Mouse (Mus musculus) midbrain, postnatal 0 days (tissue): ENCODE data around the gene Sult1e1. TPM values are rescaled to one million over a fixed set of nuclear protein-coding genes. Genes with fewer than 3 reads are reported as not detected.

Experiments used
- ATAC-seq: fragments of 200-750 bp; cut with Nextera tagmentation; 2 replicates; pipeline ENCODE4 v1.8.0; 2017; ENCODE audit warnings: moderate number of reproducible peaks, mild to moderate bottlenecking, moderate TSS enrichment, moderate library complexity; ENCODE audit not compliant: low FRiP score
- DNase-seq: peaks from one replicate; pipeline ENCODE4 v3.0.0-alpha.2; 2015; ENCODE audit warnings: low spot score
- H3K27ac ChIP-seq: fragments of 300-500 bp; sonication (generic); 2 replicates; pipeline ENCODE4 v1.5.1; 2014; ENCODE audit warnings: low read depth, mild to moderate bottlenecking, low read length, mixed read lengths
- H3K27me3 ChIP-seq: fragments of 300-500 bp; sonication (generic); 2 replicates; pipeline ENCODE4 v1.6.1; 2014; ENCODE audit warnings: low read length, control low read depth, mixed read lengths; ENCODE audit not compliant: insufficient read depth
- H3K36me3 ChIP-seq: fragments of 300-500 bp; sonication (generic); 2 replicates; pipeline ENCODE4 v1.6.1; 2014; ENCODE audit warnings: low read length, control low read depth, mixed read lengths; ENCODE audit not compliant: insufficient read depth
- H3K4me1 ChIP-seq: fragments of 300-500 bp; sonication (generic); 2 replicates; pipeline ENCODE4 v1.6.1; 2014; ENCODE audit warnings: mild to moderate bottlenecking, control low read depth, antibody characterized with exemption, low read length, mixed read lengths; ENCODE audit not compliant: insufficient read depth
- H3K4me2 ChIP-seq: fragments of 300-500 bp; sonication (generic); 2 replicates; pipeline ENCODE4 v1.6.1; 2014; ENCODE audit warnings: low read depth, mild to moderate bottlenecking, low read length, mixed read lengths; ENCODE audit not compliant: poor library complexity, severe bottlenecking
- H3K4me3 ChIP-seq: fragments of 300-500 bp; sonication (generic); 2 replicates; pipeline ENCODE4 v1.5.1; 2014; ENCODE audit warnings: low read depth, mild to moderate bottlenecking, low read length, moderate library complexity
- H3K9ac ChIP-seq: fragments of 300-500 bp; sonication (generic); replicated peaks from 2 replicates; pipeline ENCODE4 v1.6.1; 2014; ENCODE audit warnings: mild to moderate bottlenecking, low read length, moderate library complexity, mixed read lengths; ENCODE audit not compliant: poor library complexity, severe bottlenecking
- H3K9me3 ChIP-seq: fragments of 300-500 bp; sonication (generic); 2 replicates; pipeline ENCODE4 v1.6.1; 2016; ENCODE audit warnings: low read length, control low read depth
- CTCF ChIP-seq: IDR thresholded peaks from 2 replicates; pipeline ENCODE4 v1.5.1; 2016; ENCODE audit warnings: antibody characterized with exemption, mild to moderate bottlenecking
- WGBS: fragments of 180-500 bp; shearing (Covaris S2); extraction: QIAGEN DNeasy Blood & Tissue Kit; methylation state at CpG from one replicate; pipeline ENCODE4 v1.1.7; 2014; 5-methylcytosine and 5-hydroxymethylcytosine counted together
- polyA plus RNA-seq: library from polyadenylated mRNA; unstranded; fragments of >200 nt; fragmentation: Nextera tagmentation; extraction: Ambion mirVana; gene quantifications from 2 replicates; pipeline ENCODE4 v1.2.1, GENCODE M21; 2015
- total RNA-seq: library from RNA; depleted of rRNA; stranded (reverse); fragments of >200 nt; gene quantifications from 2 replicates; pipeline ENCODE4 v1.2.3, GENCODE M21; 2014

The Sult1e1 gene
- total and polyA plus RNA-seq, 2 experiments from 2014 or later = 0.16 TPM; not detected in 1

DNA sequence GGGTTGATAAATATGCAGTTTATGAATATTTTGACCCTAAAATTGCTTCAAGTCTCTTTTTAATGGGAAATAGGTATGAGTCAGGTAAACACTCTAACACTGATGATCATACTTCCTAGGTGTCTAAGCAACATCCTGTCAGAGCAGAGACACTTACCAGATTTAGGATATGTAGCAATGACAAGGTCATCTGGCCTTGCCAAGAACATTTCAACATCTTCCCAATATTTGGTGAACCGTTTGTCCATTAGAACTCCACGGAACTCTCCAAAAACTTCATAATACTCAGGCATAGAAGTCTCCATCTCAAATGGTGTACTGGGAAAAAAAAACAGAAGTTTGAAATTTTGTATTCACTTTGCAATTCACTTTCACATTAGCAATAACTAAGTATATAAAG, 1.5 kb downstream of the Sult1e1 start:
- Histone ChIP-seq H3K27ac (no peak overlapping the region), H3K4me1 (no peaks in the 10 kb centered on the region), H3K4me2 (no peak overlapping the region), H3K27me3 (no peaks in the 10 kb centered on the region), H3K9me3 (no peaks in the 10 kb centered on the region), H3K4me3 (no peak overlapping the region), H3K36me3 (no peaks in the 10 kb centered on the region), H3K9ac (no peak overlapping the region)
- DNase-seq (no peak), ATAC-seq (no peak)
- whole genome bisulfite sequencing = 85% methylated on average over 2 of the region's 2 CpGs
- TF ChIP-seq CTCF = no peak

DNA sequence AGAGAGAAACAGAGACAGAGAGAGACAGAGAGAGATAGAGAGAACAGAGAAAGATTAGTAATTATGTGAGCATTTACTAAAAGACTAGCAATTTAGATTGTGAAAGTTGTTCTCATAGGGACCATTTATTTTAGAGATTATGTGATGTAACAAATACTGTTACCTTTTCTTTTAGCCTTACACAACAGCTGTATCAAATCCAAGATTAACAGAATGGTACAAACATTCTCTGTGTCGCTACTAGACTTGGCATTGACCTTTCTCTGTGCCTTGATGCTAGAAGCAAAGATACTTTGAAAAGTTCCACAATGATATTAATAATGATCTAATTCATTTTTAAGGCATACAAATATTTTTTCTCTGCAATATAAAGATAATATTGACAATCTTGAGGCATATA, 11.0 kb downstream of the Sult1e1 start:
- 92% methylated on average over 1 of the region's 1 CpGs for WGBS
- Histone ChIP-seq H3K36me3 (no peaks in the 10 kb centered on the region), H3K4me3 (no peak overlapping the region), H3K4me1 (no peaks in the 10 kb centered on the region), H3K27me3 (no peaks in the 10 kb centered on the region), H3K27ac (no peak overlapping the region), H3K9me3 (no peaks in the 10 kb centered on the region), H3K9ac (no peak overlapping the region), H3K4me2 (no peak overlapping the region)
- TF ChIP-seq CTCF = no peak
- ATAC-seq = no peak
- no peak for DNase-seq

- Histone ChIP-seq H3K9me3 (no peaks in the 10 kb centered on the region), H3K4me1 (no peaks in the 10 kb centered on the region), H3K4me2 (no peak overlapping the region), H3K27ac (no peak overlapping the region), H3K4me3 (no peak overlapping the region), H3K27me3 (no peaks in the 10 kb centered on the region), H3K9ac (no peak overlapping the region), H3K36me3 (no peaks in the 10 kb centered on the region)
- no peak for TF ChIP-seq CTCF
- 77% methylated on average over 1 of the region's 1 CpGs for WGBS
- no peak for ATAC-seq
- DNase-seq = no peak
Observed at GRCm38 (mm10) chr5:87574174-87574573, 17.2 kb downstream of the Sult1e1 start.

- no peak overlapping the region for H3K9ac ChIP-seq
- H3K36me3 ChIP-seq = no peaks in the 10 kb centered on the region
- no peaks in the 10 kb centered on the region for H3K27me3 ChIP-seq
- no peak overlapping the region for H3K27ac ChIP-seq
- WGBS = 77% methylated on average over 5 of the region's 5 CpGs
- no peaks in the 10 kb centered on the region for H3K9me3 ChIP-seq
- ATAC-seq (no peak), DNase-seq (no peak)
- H3K4me2 ChIP-seq = no peak overlapping the region
- no peak for TF ChIP-seq CTCF
- H3K4me3 ChIP-seq = no peak overlapping the region
- no peaks in the 10 kb centered on the region for H3K4me1 ChIP-seq
Observed at GRCm38 (mm10) chr5:87573490-87573889, 17.9 kb downstream of the Sult1e1 start.

GRCm38 (mm10) chr5:87572781-87573180, 18.6 kb downstream of the Sult1e1 start:
- Histone ChIP-seq H3K9me3 (no peaks in the 10 kb centered on the region), H3K36me3 (no peaks in the 10 kb centered on the region), H3K4me3 (no peak overlapping the region), H3K9ac (no peak overlapping the region), H3K27ac (no peak overlapping the region), H3K27me3 (no peaks in the 10 kb centered on the region), H3K4me2 (no peak overlapping the region), H3K4me1 (no peaks in the 10 kb centered on the region)
- no peak for TF ChIP-seq CTCF
- DNase-seq (no peak), ATAC-seq (no peak)
- WGBS = 85% methylated on average over 6 of the region's 6 CpGs

GRCm38 (mm10) chr5:87568845-87569244, 22.5 kb downstream of the Sult1e1 start, which contains the start of gene Sult1d1:
TSS of gene Sult1d1 (minus strand) at chr5:87569027.
- DNase-seq (no peak), ATAC-seq (no peak)
- H3K9me3 ChIP-seq = no peaks in the 10 kb centered on the region
- no peaks in the 10 kb centered on the region for H3K36me3 ChIP-seq
- WGBS = 81% methylated on average over 5 of the region's 5 CpGs
- H3K9ac ChIP-seq = no peak within 1 kb of the TSS
- no peak within 1 kb of the TSS for H3K4me2 ChIP-seq
- no peak within 1 kb of the TSS for H3K27ac ChIP-seq
- H3K4me1 ChIP-seq = no peaks in the 10 kb centered on the region
- H3K4me3 ChIP-seq = no peak within 1 kb of the TSS
- TF ChIP-seq CTCF = no peak
- H3K27me3 ChIP-seq = no peaks in the 10 kb centered on the region
